Mouse (Mus musculus): ENCODE measurements around the gene Olfr818. TPM values are rescaled to one million over a fixed set of nuclear protein-coding genes. Genes with fewer than 3 reads are reported as not detected.
"Not testable (repeated sequence)": the region's sequence is repeated elsewhere in the genome, so short reads cannot be mapped to it uniquely, and the experiment has no call there.

Olfr818 gene
- total RNA-seq (2014; fragmentation: Nextera tagmentation) (not detected in 2 replicates), total RNA-seq (2017) (not detected in 2 replicates)

DNA sequence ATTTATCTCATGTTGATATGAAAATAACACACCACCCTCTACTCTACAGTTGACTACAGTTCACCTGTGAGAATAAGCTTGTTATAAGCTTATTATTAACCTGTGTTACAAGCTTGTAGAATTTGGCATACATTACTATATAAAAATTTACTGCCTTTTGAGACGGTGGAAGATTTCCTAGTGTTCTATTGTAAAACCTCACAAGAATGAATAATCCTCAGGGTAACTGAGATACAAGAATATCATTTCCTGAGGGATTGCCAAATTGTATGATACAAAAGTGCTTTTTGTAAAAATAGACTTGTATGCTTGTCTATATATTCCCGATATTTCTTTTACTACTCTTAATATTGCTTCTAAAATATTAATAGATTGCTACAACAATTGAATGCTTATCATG lies at the start of gene Olfr818:
Gene Olfr818 (minus strand): TSS at position 101 of the 400 bp plus-strand sequence.
- no peak for ATAC-seq (replicated peaks; ENCODE audit: poor library complexity, severe bottlenecking)

DNA sequence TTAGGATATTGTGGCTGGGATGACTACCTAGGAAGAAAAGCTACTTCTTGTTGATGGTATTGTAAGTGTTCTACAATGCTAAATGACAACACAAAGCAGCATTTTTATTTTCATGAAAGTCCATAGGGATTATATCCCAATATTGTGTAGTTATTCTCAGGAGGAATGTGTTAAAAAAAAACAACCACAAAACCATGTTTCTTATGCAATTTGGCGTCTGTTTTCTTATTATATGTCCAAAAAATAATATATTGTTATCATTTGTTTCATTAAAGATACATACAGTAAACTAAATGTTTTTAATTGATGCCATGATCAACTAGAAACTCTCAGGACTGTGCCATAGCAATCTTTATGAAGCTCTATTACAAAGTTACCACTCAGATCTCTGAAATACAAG lies 36.1 kb upstream of the Olfr818 start, which contains the start of gene Gm10310:
Gene Gm10310 (minus strand): TSS at position 101 of the 400 bp plus-strand sequence.
- ATAC-seq (replicated peaks; ENCODE audit: poor library complexity, severe bottlenecking) = not testable (repeated sequence)

DNA sequence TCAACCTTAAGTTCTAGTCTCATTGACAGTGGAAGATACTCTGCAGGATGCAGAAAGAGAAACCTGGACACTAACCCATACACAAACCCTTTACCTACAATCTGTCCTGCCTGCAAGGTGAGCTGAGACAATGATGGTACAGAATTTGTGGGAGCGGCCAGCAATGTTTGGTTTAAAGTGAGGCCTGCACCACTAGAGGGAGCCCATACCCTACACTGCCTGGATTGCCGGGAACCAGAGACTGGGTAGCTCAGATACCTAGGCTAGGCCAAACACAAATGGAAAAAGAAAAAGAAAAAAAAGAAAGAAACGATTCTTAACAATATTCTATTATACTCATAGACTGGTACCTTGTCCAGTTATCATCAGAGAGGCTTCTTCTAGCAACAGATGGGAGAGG lies 33.0 kb upstream of the Olfr818 start:
- peak; percentile 58 for ATAC-seq (replicated peaks; ENCODE audit: poor library complexity, severe bottlenecking)

DNA sequence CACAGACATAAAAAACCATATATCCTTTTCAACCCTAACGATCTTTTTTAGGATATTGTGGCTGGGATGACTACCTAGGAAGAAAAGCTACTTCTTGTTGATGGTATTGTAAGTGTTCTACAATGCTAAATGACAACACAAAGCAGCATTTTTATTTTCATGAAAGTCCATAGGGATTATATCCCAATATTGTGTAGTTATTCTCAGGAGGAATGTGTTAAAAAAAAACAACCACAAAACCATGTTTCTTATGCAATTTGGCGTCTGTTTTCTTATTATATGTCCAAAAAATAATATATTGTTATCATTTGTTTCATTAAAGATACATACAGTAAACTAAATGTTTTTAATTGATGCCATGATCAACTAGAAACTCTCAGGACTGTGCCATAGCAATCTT lies 27.1 kb upstream of the Olfr818 start, which contains the start of gene Olfr247:
Gene Olfr247 (minus strand): TSS at position 101 of the 400 bp plus-strand sequence.
- ATAC-seq (replicated peaks; ENCODE audit: poor library complexity, severe bottlenecking) = not testable (repeated sequence)

DNA sequence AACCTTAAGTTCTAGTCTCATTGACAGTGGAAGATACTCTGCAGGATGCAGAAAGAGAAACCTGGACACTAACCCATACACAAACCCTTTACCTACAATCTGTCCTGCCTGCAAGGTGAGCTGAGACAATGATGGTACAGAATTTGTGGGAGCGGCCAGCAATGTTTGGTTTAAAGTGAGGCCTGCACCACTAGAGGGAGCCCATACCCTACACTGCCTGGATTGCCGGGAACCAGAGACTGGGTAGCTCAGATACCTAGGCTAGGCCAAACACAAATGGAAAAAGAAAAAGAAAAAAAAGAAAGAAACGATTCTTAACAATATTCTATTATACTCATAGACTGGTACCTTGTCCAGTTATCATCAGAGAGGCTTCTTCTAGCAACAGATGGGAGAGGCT lies 24.1 kb upstream of the Olfr818 start:
- peak; percentile 53 for ATAC-seq (replicated peaks; ENCODE audit: poor library complexity, severe bottlenecking)

DNA sequence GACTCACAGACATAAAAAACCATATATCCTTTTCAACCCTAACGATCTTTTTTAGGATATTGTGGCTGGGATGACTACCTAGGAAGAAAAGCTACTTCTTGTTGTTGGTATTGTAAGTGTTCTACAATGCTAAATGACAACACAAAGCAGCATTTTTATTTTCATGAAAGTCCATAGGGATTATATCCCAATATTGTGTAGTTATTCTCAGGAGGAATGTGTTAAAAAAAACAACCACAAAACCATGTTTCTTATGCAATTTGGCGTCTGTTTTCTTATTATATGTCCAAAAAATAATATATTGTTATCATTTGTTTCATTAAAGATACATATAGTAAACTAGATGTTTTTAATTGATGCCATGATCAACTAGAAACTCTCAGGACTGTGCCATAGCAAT lies 18.3 kb upstream of the Olfr818 start, which contains the start of gene Olfr819:
Gene Olfr819 (minus strand): TSS at position 101 of the 400 bp plus-strand sequence.
- not testable (repeated sequence) for ATAC-seq (replicated peaks; ENCODE audit: poor library complexity, severe bottlenecking)

DNA sequence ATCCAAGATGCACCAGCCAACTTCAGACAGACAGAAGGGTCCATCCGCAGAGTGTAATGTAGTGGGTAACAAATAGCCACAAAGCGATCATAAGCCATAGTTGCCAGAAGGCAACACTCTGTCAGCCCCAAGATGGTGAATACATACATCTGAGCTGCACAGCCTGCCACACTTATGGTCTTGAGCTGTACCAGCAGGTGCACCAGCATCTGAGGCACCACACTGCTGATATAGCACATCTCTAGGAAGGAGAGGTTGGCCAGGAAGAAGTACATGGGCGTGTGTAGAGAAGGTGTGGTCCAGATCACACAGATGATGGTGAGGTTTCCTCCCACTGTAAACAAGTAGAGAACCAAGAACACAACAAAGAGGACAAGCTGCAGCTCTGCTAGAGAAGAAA lies 17.3 kb upstream of the Olfr818 start:
- ATAC-seq (replicated peaks; ENCODE audit: poor library complexity, severe bottlenecking) = not testable (repeated sequence)

DNA sequence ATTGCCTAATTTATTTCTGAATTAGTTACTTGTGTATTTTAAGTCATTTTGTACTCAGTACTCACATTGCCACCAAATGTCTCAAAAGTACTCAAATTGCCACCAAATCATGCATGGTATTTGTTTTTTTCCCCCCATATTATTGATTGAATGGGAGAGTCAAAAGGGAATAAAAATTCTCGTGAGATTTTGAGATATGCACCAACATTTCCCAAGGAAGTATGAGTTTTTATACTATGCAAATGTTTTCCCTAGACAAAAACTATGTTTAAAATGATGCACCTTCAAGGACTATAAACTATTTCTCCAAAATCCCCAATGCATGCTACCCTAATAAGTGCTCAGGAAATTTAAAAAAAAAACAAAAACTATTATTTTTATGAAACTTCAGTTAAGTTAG lies 33.4 kb downstream of the Olfr818 start, which contains the start of gene Olfr816:
Gene Olfr816 (minus strand): TSS at position 101 of the 400 bp plus-strand sequence.
- ATAC-seq (replicated peaks; ENCODE audit: poor library complexity, severe bottlenecking) = no peak

DNA sequence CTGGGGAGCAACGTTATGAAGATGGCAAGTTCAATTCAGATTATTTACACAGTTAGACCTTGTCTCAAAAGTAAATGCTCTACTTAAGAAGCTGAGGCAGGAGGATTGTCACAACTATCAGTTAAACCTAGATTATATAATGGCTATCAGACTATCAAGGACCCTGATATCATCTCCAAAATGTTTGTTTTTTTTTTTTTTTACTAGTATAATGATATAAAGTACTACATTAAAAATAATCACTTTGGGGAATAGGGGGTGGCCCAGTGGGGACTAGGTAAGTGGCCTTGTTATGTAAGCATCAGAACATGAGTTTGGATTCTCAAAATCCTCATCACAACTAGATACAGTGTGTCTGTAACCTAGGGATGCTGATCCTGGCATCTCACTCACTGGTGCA lies 43.1 kb downstream of the Olfr818 start, which contains the start of gene Olfr815:
Gene Olfr815 (minus strand): TSS at position 101 of the 400 bp plus-strand sequence.
- not testable (repeated sequence) for ATAC-seq (replicated peaks; ENCODE audit: poor library complexity, severe bottlenecking)

Other genes starting within 250 kb of the Olfr818 start
- gene Olfr804, start 245.9 kb downstream of the Olfr818 start, total RNA-seq (2014; fragmentation: Nextera tagmentation) = not detected in 2 replicates
- not detected in 2 replicates for gene Olfr804, start 245.9 kb downstream of the Olfr818 start, total RNA-seq (2017)
- not detected in 2 replicates for gene Olfr805, start 219.7 kb downstream of the Olfr818 start, total RNA-seq (2014; fragmentation: Nextera tagmentation)
- gene Olfr805, start 219.7 kb downstream of the Olfr818 start, total RNA-seq (2017) = not detected in 2 replicates
- gene Olfr806, start 207.2 kb downstream of the Olfr818 start, total RNA-seq (2014; fragmentation: Nextera tagmentation) = not detected in 2 replicates
- not detected in 2 replicates for gene Olfr806, start 207.2 kb downstream of the Olfr818 start, total RNA-seq (2017)
- gene Olfr807, start 191.3 kb downstream of the Olfr818 start, total RNA-seq (2014; fragmentation: Nextera tagmentation) = not detected in 2 replicates
- gene Olfr807, start 191.3 kb downstream of the Olfr818 start, total RNA-seq (2017) = not detected in 2 replicates
- gene Olfr808, start 183.6 kb downstream of the Olfr818 start, total RNA-seq (2014; fragmentation: Nextera tagmentation) = not detected in 2 replicates
- not detected in 2 replicates for gene Olfr808, start 183.6 kb downstream of the Olfr818 start, total RNA-seq (2017)
- gene Olfr809, start 174.5 kb downstream of the Olfr818 start, total RNA-seq (2014; fragmentation: Nextera tagmentation) = not detected in 2 replicates
- not detected in 2 replicates for gene Olfr809, start 174.5 kb downstream of the Olfr818 start, total RNA-seq (2017)
- not detected in 2 replicates for gene Olfr810, start 154.2 kb downstream of the Olfr818 start, total RNA-seq (2014; fragmentation: Nextera tagmentation)
- gene Olfr810, start 154.2 kb downstream of the Olfr818 start, total RNA-seq (2017) = not detected in 2 replicates
- not detected in 2 replicates for gene Olfr811, start 144.7 kb downstream of the Olfr818 start, total RNA-seq (2014; fragmentation: Nextera tagmentation)
- gene Olfr811, start 144.7 kb downstream of the Olfr818 start, total RNA-seq (2017) = not detected in 2 replicates
- gene Olfr812, start 103.0 kb downstream of the Olfr818 start, total RNA-seq (2014; fragmentation: Nextera tagmentation) = not detected in 2 replicates
- gene Olfr812, start 103.0 kb downstream of the Olfr818 start, total RNA-seq (2017) = not detected in 2 replicates
- gene Olfr813, start 93.7 kb downstream of the Olfr818 start, total RNA-seq (2014; fragmentation: Nextera tagmentation) = not detected in 2 replicates
- gene Olfr813, start 93.7 kb downstream of the Olfr818 start, total RNA-seq (2017) = not detected in 2 replicates
- gene Olfr814, start 69.2 kb downstream of the Olfr818 start, total RNA-seq (2014; fragmentation: Nextera tagmentation) = not detected in 2 replicates
- gene Olfr814, start 69.2 kb downstream of the Olfr818 start, total RNA-seq (2017) = not detected in 2 replicates
- gene Olfr815, start 43.2 kb downstream of the Olfr818 start, total RNA-seq (2014; fragmentation: Nextera tagmentation) = not detected in 2 replicates
- gene Olfr815, start 43.2 kb downstream of the Olfr818 start, total RNA-seq (2017) = not detected in 2 replicates
- not detected in 2 replicates for gene Olfr816, start 33.5 kb downstream of the Olfr818 start, total RNA-seq (2014; fragmentation: Nextera tagmentation)
- not detected in 2 replicates for gene Olfr816, start 33.5 kb downstream of the Olfr818 start, total RNA-seq (2017)
- gene Olfr819, start 18.2 kb upstream of the Olfr818 start, total RNA-seq (2014; fragmentation: Nextera tagmentation) = not detected in 2 replicates
- gene Olfr819, start 18.2 kb upstream of the Olfr818 start, total RNA-seq (2017) = not detected in 2 replicates
- not detected in 2 replicates for gene Olfr247, start 27.0 kb upstream of the Olfr818 start, total RNA-seq (2014; fragmentation: Nextera tagmentation)
- not detected in 2 replicates for gene Olfr247, start 27.0 kb upstream of the Olfr818 start, total RNA-seq (2017)
- gene Gm10310, start 36.0 kb upstream of the Olfr818 start, total RNA-seq (2014; fragmentation: Nextera tagmentation) = not detected in 2 replicates
- gene Gm10310, start 36.0 kb upstream of the Olfr818 start, total RNA-seq (2017) = not detected in 2 replicates
- gene Olfr820, start 63.5 kb upstream of the Olfr818 start, total RNA-seq (2014; fragmentation: Nextera tagmentation) = not detected in 2 replicates
- gene Olfr820, start 63.5 kb upstream of the Olfr818 start, total RNA-seq (2017) = not detected in 2 replicates
- gene Olfr821, start 81.2 kb upstream of the Olfr818 start, total RNA-seq (2014; fragmentation: Nextera tagmentation) = not detected in 2 replicates
- gene Olfr821, start 81.2 kb upstream of the Olfr818 start, total RNA-seq (2017) = not detected in 2 replicates
- not detected in 2 replicates for gene Olfr822, start 122.1 kb upstream of the Olfr818 start, total RNA-seq (2014; fragmentation: Nextera tagmentation)
- gene Olfr822, start 122.1 kb upstream of the Olfr818 start, total RNA-seq (2017) = not detected in 2 replicates
- gene Olfr823, start 166.3 kb upstream of the Olfr818 start, total RNA-seq (2014; fragmentation: Nextera tagmentation) = not detected in 2 replicates
- gene Olfr823, start 166.3 kb upstream of the Olfr818 start, total RNA-seq (2017) = not detected in 2 replicates
- not detected in 2 replicates for gene Olfr824, start 180.9 kb upstream of the Olfr818 start, total RNA-seq (2014; fragmentation: Nextera tagmentation)
- not detected in 2 replicates for gene Olfr824, start 180.9 kb upstream of the Olfr818 start, total RNA-seq (2017)
- not detected in 2 replicates for gene Olfr825, start 217.7 kb upstream of the Olfr818 start, total RNA-seq (2014; fragmentation: Nextera tagmentation)
- gene Olfr825, start 217.7 kb upstream of the Olfr818 start, total RNA-seq (2017) = not detected in 2 replicates
- not detected in 2 replicates for gene Olfr826, start 235.1 kb upstream of the Olfr818 start, total RNA-seq (2014; fragmentation: Nextera tagmentation)
- gene Olfr826, start 235.1 kb upstream of the Olfr818 start, total RNA-seq (2017) = not detected in 2 replicates

All from granulocyte monocyte progenitor cell, adult 5-6 weeks (primary cell).